Mouse (Mus musculus): Measurements from ENCODE around the gene Sdk2.

Gene Sdk2

DNA sequence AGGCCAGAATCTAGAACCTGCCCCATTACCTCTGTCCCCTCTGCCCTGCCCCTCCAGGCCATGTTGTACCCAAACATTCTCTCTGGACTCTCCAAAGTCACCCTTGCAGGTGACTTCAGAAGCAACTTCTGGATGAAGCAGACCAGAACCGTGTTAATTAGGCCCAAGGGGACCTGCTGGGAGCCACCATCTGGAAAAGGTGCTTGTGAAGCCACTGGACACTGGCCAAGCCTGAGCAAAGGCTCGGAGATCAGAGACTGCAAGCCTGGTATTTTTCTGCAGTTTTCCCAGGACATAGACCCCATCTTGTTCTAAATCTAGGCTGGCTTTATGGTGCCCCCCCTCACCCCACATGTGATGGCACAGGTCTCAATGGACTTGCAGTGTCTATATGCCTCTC is 138.0 kb downstream of the Sdk2 start:
- DNase-seq (ENCODE audit: low read depth, low spot score), result no peak

DNA sequence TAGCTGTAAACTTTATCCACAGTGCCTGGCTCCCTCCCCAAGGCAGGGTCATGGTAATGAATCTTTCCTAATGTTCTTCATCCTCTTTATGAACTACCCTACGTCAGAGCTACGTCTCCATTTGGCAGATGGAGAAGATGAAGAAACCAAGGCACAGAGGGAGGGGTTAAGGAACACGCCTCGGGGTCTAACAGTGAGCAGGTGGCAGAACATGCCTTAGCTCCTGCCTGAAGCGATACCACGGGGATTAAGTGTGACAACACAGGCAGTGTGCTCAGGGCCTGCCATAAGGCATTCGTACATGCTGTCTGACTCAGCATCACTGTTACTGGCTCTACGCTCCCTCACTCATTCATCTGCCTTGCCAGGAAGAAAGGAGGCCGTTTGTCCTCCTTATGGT is 138.6 kb downstream of the Sdk2 start:
- no peak for DNase-seq (ENCODE audit: low read depth, low spot score)

DNA sequence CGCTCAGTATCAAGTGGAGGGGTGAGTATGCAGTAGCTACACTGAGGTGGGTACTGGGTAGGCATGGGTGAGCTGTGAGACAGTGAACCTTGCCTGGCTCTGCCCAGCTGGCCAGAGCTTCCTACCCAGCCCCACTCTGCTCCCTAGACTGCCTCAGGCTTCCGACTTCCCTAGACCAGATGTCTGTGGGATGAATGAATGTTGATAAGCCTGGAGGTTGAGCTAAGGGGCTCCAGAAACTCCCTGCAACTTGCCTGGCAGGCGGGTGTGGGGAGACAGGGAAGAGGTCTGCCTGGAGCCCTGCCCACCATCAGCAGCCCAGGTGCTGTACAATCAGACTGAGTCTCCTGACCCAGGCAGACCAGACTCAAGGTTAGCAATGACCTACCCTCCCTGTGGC is 139.0 kb downstream of the Sdk2 start:
- no peak for DNase-seq (ENCODE audit: low read depth, low spot score)

DNA sequence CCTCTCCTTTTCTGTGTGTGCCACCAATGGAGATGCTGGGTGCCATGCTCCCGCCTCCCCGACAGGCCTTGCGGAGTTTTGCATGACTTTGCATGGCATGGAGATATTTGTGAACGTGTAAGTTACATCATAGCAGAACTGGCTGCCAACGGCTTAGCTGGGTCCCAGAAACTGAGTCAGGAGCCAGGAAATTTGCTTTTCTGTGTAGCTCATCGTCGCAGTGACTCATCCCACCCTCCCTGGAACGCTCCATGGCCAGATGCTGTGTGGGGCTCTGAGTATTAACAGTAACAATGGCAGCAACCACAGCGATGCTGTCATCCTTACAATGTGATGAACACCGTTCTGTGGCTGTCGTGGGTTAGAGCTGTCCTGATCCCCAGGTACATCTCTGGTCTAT is 139.6 kb downstream of the Sdk2 start:
- DNase-seq (ENCODE audit: low read depth, low spot score), result no peak

DNA sequence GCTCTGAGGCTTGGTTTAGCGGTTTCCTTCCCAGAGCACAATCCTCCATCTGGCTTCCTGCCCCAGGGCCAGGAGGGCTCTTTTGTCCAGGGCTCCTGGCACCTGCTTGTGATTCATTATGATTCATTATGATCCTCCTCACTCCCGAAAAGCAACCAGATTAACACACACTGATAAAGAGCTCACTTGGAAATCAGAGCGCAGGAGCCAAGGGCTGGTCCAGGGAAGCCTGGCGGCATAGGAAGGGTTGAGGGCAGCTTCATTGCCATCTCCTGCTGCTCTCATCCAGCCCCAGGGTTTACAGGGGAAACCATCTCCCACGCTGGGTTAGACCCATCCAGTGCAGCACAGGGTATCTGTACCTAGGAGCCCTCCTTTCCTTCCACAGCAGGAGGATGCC is 143.7 kb downstream of the Sdk2 start:
- no peak for DNase-seq (ENCODE audit: low read depth, low spot score)

DNA sequence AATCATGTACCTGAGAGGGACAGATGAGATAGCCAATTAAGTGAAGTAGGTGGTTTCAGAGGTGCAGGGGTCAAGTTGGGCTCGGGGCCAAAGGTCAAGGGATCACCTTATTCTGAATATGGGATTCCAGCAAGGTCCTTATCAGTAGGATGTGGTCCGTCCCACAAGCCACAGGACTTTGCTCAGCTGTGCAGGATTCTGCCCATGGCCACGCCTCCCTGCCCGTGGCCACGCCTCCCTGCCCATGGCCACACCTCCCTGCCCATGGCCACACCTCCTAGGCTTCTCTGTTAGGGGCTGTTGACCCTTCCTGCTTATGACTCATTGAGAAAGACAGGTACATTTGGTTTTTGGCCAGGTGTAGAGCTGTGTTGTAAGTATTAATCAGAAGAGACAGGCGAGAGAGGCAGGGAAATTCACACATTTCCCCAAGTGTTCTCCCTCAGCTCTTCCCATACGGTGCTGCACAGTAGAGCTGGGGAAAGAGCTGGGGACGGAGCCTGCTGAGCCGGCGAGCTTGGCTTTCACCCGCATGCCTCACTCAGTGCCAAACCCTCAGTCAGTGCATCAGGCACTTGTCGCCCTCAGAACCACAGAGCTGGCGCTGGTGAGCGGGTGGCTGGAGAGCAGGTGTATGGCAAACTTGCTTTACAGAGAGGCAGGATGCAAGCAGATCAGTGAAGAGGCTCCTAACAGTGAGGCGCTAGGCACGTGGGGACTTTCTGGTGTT is 163.6 kb downstream of the Sdk2 start:
- DNase-seq (ENCODE audit: low read depth, low spot score), result no peak

DNA sequence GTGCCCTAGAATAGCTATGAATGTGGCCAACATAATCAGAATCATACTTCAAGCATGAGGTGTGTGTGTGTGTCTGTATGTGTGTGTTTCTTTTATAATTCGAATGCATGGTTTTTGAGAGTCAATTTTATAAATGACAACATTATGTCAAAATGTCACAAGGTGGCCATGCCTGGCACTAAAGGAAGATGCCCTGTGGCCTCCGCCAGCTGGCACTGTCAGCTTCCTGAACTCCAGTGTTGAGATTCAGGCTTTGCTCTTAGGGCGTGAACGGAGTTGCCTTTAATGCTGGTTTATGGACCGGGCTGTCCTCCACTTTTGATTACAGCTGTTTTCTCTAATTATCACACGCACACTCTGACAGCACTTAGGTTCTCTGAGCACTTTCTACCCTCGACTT is 164.9 kb downstream of the Sdk2 start:
- DNase-seq (ENCODE audit: low read depth, low spot score), result no peak

DNA sequence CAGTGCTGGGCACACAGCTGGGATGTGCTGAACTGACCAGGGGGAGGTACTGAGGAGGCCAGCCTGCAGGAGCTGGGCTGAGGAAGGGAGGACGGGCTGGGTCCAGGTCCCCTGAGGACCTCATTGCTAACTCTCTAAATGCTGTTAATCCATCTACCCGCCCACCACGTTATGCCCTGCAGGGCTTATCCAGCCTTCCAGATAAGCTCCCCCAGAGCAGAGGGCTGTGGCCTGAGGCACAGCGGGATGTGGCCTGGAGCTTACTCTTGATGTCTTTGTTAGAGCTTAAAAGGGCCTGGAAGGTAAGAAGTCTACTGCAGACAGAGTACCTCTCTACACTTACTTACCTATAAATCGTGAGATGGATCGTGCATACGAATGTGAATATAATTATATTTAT is 168.2 kb downstream of the Sdk2 start:
- no peak for DNase-seq (ENCODE audit: low read depth, low spot score)

DNA sequence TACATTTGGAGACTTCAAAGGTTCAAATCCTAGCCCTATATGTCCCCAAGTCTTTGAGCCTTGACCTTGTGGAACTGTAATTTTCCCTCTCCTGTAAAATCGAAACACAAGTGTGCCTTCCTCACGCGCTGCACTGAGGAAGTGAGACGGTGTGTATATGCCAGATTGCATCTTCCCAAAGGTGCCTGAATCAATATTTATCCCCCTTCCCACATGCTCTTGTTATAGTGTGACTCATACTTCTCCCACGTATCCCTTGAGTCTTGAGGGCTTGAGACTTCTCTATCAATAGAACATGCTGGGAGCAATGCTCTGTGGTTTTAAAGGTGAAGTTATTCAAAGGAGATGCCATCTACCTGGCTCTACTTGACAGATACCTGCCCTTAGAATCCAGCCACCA is 170.8 kb downstream of the Sdk2 start:
- DNase-seq (ENCODE audit: low read depth, low spot score), result no peak

DNA sequence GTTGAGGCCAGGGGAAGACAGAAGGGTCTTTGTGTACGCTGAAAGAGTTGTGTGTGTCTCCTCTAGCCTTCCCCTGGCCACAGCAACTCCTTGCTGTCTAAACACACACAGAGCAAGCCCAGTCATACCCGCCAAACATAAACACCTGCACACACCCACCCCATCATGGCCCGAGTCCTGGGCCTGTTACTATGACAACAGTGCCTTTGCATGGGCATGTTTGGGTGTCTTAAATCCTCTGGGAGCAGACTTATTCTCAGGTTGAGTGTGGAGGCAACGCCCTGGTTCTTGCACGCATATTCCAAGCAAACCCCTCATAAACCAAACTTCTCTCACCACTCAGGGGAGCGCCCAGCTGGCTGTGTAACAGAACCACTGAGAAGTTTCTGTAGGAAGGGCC is 173.9 kb downstream of the Sdk2 start:
- DNase-seq (ENCODE audit: low read depth, low spot score), result no peak

DNA sequence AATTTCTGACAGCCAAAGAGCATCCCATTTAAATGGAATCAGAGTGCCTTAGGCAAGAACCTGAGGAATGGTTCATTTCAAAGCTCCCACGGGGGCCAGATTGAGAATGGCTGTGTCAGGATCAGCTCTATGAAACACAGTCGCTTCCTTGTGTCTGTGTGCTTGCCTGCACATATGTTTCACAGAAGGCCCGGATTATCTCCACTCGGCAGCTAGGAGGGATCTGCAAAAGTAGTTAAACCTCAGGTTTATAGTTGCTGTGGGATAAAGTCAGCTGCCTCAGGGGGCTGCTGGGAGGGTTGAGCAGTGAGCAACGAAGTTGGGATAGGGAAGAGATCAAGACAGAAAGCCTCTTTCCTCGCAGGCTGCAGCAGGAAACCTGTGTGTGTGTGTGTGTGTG is 174.8 kb downstream of the Sdk2 start:
- DNase-seq (ENCODE audit: low read depth, low spot score), result no peak

DNA sequence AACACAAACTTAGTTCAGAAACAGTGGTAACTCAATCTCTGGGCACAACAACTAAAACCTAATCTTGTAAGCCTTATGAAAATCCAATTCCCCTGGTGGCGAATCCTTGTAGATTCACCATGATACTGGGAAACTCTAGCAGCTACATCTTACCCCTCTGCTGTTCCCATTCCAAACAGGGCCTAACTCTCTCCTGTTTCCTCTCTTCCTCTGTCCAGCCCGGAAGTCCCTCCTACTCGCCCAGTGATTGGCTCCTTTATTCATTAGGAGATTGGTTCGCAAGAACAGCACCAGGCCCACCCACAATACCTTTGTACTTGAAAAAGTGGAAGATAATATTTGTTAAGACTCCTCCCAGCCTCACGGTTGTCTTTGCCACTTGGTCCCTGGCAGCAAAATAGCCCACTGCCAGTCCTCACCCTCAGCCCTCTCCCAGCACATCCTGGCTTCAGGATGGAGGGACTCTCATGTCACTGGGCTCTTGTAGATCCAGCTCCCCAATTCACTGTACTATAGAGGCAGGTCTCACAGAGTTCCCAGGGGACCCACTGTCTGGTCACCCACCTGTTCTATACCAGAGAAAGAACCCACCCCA is 178.6 kb downstream of the Sdk2 start:
- no peak for DNase-seq (ENCODE audit: low read depth, low spot score)

DNA sequence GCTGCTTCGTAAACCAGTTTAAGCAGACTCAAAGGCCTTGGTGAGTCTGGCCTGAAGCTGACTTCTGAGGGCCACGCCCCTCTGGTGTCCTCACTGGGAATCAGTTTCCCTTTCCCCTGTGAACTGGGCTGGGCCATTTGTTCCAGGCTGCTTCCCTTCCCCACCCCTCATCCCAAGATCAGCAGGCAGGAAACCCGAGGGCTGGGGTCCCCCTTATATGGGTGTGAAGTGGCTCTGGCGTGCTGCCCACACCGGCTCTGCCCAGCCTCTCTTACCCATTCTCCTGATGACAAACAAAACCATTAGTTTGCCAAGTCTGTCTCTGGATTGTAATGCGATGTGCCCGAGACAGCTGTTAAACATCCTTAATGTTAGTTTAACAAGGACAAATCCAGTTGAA is 180.5 kb downstream of the Sdk2 start:
- no peak for DNase-seq (ENCODE audit: low read depth, low spot score)

DNA sequence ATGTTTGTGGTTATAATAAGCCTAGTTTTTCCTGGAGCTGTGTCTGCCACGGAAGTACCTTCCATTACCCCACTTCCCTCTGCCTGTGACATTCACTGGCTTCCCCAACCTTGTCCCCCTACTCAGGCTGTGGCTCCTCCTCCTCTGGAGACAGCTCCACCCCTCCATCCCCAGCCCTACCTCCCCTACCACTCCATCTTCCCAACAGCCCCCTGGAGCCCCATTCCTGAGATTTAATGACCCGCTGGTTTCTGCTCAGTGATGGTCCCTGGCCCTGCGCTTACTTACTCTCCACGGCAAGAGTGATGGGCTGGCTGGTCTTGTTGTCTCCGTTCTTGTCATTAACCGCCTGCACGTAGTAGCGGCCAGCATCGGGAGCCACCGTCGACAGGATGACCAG is 181.9 kb downstream of the Sdk2 start:
- DNase-seq (ENCODE audit: low read depth, low spot score), result no peak

DNA sequence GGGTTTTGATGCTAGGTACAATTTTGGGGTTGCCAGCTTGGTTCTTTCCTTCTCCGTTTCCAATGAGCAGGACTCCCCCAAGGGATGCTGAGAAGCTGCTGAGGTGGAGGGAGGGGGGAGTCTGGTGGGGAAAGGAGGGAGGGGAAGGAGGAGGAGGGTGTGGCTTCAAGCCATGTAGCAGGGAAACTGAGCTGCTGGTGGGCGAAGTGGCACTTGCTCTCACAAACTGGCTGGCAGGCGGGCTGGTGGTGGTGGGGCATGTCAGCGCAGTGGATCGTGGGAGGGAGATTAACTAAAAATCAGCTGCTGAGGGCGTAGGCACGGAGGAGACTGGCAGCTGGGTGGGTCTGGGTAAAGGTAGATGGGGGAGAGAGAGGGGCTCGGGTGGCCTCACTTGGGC is 183.8 kb downstream of the Sdk2 start:
- DNase-seq (ENCODE audit: low read depth, low spot score), result no peak

DNA sequence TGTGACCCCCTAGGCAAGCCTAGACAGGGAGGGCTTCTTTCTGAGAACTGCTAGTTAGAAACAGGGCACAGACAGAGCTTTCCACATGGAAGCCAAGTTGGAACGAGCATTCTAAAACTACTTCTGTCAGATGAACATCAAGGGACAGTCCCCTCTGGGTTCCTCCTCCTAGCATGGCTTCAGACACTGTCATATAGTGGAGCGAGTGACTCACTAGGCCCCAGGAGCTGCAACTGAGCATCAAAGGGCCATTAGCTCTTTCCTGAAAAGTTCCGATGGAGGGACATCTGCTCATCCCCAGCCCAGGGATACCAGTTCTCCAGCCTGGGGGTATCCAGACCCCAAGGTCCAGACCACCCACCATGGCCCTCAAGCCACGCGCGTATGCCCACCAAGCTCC is 185.0 kb downstream of the Sdk2 start:
- DNase-seq (ENCODE audit: low read depth, low spot score), result no peak

DNA sequence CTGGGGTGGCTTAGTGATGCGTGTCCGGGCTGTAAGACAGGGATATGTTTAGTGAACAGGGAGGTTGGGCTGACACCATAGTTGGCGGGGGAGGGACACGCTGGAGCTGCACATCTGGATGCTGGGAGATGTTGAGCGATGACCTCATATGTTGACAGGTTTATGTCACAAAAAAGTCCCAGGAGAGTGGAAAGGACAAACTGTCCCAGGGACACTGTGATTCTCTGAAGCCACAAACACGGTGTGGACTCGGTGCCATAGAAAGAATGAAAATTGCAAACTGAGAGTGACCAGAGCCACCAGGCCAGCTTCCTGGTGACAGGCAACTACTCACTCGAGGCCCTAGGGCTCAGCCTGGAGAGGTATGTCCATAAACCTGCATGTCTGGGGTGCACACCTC is 199.8 kb downstream of the Sdk2 start:
- DNase-seq (ENCODE audit: low read depth, low spot score), result no peak

DNA sequence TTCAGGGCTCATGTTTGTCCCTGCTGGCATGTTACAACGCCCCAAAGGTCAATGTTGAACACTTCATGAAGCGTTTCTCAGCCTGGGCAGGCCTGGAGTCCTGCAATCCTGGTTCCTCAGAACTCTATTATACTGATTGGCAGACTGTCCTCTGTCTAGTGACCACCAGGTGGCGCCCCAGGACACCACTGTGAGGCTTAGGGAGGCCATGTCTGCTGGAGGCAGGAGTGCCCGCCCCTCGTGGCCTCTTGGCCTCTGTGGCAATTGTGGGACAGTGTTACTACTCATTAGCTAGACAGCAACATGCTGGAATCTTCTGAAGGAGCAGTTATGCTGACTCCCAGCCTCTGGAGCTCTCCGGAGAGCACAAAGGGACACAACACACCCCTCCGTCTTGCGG is 201.2 kb downstream of the Sdk2 start:
- DNase-seq (ENCODE audit: low read depth, low spot score), result no peak

DNA sequence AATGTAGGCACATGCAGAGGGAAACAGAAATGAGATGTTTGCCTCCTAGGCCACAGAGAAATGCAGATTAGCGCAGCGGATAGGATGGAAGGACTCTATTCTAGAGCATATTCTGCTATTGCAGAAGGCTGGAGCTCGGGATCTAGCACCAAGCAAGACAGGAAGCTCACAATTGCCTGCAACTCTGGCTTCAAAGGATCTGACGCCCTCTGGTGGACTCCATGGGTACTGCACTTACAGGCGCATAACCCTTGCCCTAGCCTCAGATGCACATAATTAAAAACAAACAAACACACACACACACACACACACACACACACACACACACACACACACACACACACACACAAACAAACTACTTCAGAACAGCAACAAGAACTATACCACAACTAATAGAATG is 203.4 kb downstream of the Sdk2 start:
- DNase-seq (ENCODE audit: low read depth, low spot score), result no peak

DNA sequence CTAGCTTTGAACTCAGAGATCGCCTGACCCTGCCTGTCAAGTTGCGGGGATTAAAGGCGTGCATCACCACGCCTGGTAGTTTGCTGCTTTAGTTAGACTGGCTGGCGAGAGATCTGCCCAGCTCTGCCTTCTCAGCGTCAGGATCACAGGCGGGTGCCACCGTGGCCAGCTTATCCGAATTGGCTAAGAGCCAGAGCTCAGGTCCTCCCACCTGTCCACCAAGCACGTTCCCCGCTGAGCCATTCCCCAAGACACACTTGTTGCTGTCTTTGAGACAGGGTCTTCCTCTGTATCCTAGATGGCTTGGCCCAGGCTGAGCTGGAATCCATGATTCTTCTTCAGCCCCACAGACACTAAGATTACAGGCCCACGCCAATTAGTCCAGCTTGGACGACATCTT is 211.2 kb downstream of the Sdk2 start:
- DNase-seq (ENCODE audit: low read depth, low spot score), result no peak

DNA sequence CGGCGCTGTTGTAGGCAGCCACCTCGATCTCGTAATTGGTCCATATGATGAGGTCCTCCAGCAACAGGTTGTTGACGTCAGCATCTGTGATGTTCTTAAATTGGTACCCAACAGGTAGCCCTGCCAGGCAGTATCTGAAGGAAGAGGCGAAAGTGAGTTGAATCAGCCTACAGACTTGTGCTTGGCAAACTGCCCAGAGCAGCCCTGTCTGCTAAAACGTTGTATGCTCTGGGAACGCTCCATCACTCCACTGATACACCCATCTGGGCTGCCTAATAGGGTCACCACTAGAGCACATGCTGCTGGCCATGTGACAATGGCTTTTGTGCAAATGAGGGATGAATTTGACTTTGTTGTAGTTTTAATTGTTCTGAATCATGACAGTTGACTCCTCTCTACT is 215.1 kb downstream of the Sdk2 start:
- DNase-seq (ENCODE audit: low read depth, low spot score), result no peak

DNA sequence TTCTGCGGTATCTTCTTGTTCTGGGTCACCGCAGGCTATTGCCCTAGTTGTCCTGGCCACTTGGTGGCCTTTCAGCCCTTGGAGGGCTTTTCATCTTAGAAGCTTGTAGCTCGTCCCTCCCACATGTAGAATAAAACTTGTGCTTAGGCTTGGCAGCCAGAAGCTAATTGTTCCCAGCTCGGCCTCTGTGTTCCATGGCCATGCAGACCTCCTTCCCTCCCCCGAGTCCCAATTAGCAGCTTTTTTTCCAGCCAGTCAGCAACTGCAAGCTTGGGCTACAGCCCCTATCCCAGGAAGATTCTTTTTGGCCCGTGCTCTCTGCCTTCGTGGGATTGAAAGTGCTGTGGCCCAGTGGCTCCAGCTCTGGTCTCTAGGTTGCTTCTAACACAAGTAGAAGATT is 217.5 kb downstream of the Sdk2 start:
- DNase-seq (ENCODE audit: low read depth, low spot score), result no peak

DNA sequence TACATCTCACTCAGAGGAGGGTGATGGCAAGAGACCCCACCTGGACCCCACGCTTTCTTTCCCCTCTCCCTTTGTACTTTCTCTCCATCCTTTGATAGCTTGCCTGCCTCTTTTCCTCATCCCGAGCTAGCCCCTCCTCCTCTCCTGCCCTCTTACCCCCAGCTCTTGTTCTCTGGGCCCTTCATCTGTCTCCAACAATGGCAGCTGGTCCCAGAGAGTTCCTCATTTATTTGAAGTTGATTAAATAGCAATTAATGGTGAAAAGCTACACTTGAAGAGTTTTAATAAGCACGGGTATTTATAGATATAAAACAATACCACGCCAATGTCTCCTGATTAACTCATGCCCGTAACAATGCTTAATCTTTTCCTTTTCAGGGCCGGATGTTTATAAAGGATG is 222.9 kb downstream of the Sdk2 start:
- DNase-seq (ENCODE audit: low read depth, low spot score), result no peak

DNA sequence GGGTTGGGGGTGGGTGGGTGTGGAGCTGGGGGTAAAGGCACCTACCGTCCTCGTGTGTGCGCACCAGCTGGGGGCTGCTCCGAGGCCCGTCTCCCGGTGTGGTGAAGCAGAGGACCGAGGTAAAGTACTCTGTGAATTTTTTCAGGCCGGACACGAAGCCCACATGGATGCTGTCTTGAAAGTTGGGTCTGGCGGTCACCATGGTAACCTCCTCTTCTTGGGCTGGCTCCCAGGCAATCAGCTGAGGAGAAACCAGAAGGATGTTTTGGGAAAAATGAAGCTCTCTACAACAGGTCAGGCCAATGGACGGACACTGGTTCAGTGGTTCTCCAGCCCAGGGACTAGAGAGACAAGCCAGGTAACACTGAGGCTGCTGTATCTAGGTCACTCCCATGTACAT is 224.0 kb downstream of the Sdk2 start:
- no peak for DNase-seq (ENCODE audit: low read depth, low spot score)
